Mouse (Mus musculus) ES-E14 (cell line): Measurements from ENCODE around the gene Krtap4-2. TPM values are rescaled to one million over a fixed set of nuclear protein-coding genes. Genes with fewer than 3 reads are reported as not detected.
"Not testable (repeated sequence)": the region's sequence is repeated elsewhere in the genome, so short reads cannot be mapped to it uniquely, and the experiment has no call there.

Source experiments
- DNase-seq: peaks from one replicate; pipeline ENCODE4 v3.0.0-alpha.2; 2013; ENCODE audit warnings: low read depth, low spot score
- H3K27ac ChIP-seq: 2 replicates; pipeline ENCODE4 v1.5.1; 2012; ENCODE audit warnings: low read depth, mild to moderate bottlenecking, low read length, moderate library complexity, mixed read lengths; ENCODE audit not compliant: poor library complexity, insufficient read depth, severe bottlenecking
- H3K36me3 ChIP-seq: 2 replicates; pipeline ENCODE4 v1.6.1; 2012; ENCODE audit warnings: mild to moderate bottlenecking, low read length, moderate library complexity, mixed read lengths; ENCODE audit not compliant: control insufficient read depth, poor library complexity, insufficient read depth, severe bottlenecking
- H3K4me1 ChIP-seq, 2 experiments: fragments of 150-350 bp in 1 of 2; sonication (generic) in 1 of 2; 2 replicates each; pipeline ENCODE4 v1.6.1; 2012; ENCODE audit warnings: low read length in 2 of 2, mild to moderate bottlenecking in 1 of 2, mixed read lengths in 1 of 2; ENCODE audit not compliant: control insufficient read depth in 2 of 2, insufficient read depth in 2 of 2, poor library complexity in 1 of 2
- H3K4me3 ChIP-seq, 2 experiments: fragments of 150-350 bp in 1 of 2; sonication (generic) in 1 of 2; 2 replicates each; pipeline ENCODE4 v1.5.1; 2012; ENCODE audit warnings: low read length in 2 of 2, low read depth in 1 of 2, mild to moderate bottlenecking in 1 of 2, mixed read lengths in 1 of 2; ENCODE audit not compliant: insufficient read depth in 1 of 2, poor library complexity in 1 of 2, severe bottlenecking in 1 of 2
- H3K9ac ChIP-seq: 2 replicates; pipeline ENCODE4 v1.6.1; 2012; ENCODE audit warnings: low read depth, mild to moderate bottlenecking, low read length, mixed read lengths; ENCODE audit not compliant: poor library complexity, insufficient read depth, severe bottlenecking
- H3K9me3 ChIP-seq: fragments of 150-350 bp; sonication (generic); 2 replicates; pipeline ENCODE4 v1.6.1; 2012; ENCODE audit warnings: low read depth, mild to moderate bottlenecking, low read length; ENCODE audit not compliant: control insufficient read depth, insufficient read depth
- CHD2 ChIP-seq: IDR thresholded peaks from 2 replicates; pipeline ENCODE4 v1.6.1; 2014; ENCODE audit warnings: mild to moderate bottlenecking, low read depth, low read length, inconsistent platforms
- HCFC1 ChIP-seq: IDR thresholded peaks from 2 replicates; pipeline ENCODE4 v1.6.1; 2012; ENCODE audit warnings: low read length, inconsistent platforms, borderline replicate concordance; ENCODE audit not compliant: insufficient read depth
- MAFK ChIP-seq: IDR thresholded peaks from 2 replicates; pipeline ENCODE4 v1.6.1; 2014; ENCODE audit warnings: mild to moderate bottlenecking, low read depth, low read length, inconsistent platforms; ENCODE audit not compliant: insufficient read depth
- ZC3H11A ChIP-seq: IDR thresholded peaks from 2 replicates; pipeline ENCODE4 v1.6.1; 2012; ENCODE audit warnings: low read depth, mild to moderate bottlenecking, inconsistent platforms, low read length, borderline replicate concordance
- ZNF384 ChIP-seq: IDR thresholded peaks from 2 replicates; pipeline ENCODE4 v1.6.1; 2012; ENCODE audit warnings: low read depth, low read length, inconsistent platforms
- in situ Hi-C, 2 experiments: fragments of 600-800 bp; cut with MboI; formaldehyde crosslinking; loops; one replicate each; pipeline ENCODE4 v1.15.1; 2025; ENCODE audit warnings: low sequenced_read_pairs in 2 of 2, inconsistent platforms in 1 of 2; ENCODE audit not compliant: unreplicated experiment in 2 of 2
- total RNA-seq: library from RNA; depleted of rRNA; stranded (reverse); fragments of 300-350 nt; gene quantifications from 2 replicates; pipeline ENCODE4 v1.2.3, GENCODE M21; 2012

Gene Krtap4-2
- total RNA-seq, 1 experiment, result not detected

GRCm38 (mm10) chr11:99620335-99620734 is 14.5 kb downstream of the Krtap4-2 start, which contains the start of gene Gm11562:
Gm11562 (minus strand) TSS chr11:99620435.
- in situ Hi-C loops, result no loop called here
- Histone ChIP-seq H3K9ac (no peak within 1 kb of the TSS), H3K27ac (no peak within 1 kb of the TSS), H3K9me3 (no peaks in the 10 kb centered on the region), H3K4me3 (no peak within 1 kb of the TSS), H3K36me3 (no peaks in the 10 kb centered on the region), H3K4me1 (no peaks in the 10 kb centered on the region)
- no peak for TF ChIP-seq ZNF384
- no peak for TF ChIP-seq ZC3H11A
- TF ChIP-seq MAFK, result no peak
- no peak for TF ChIP-seq CHD2
- TF ChIP-seq HCFC1, result no peak
- no peak for DNase-seq

GRCm38 (mm10) chr11:99614796-99615363 is 20.0 kb downstream of the Krtap4-2 start, which contains the start of gene Krtap2-4:
Krtap2-4 (minus strand) TSS chr11:99614846.
- no peaks in the 10 kb centered on the region for H3K36me3 ChIP-seq
- in situ Hi-C loops, result no loop called here
- no peak for TF ChIP-seq ZC3H11A
- TF ChIP-seq ZNF384, result no peak
- TF ChIP-seq HCFC1, result no peak
- TF ChIP-seq MAFK, result no peak
- no peak for TF ChIP-seq CHD2
- H3K9me3 ChIP-seq, result no peaks in the 10 kb centered on the region
- H3K9ac ChIP-seq, result no peak within 1 kb of the TSS
- H3K4me1 ChIP-seq, result no peaks in the 10 kb centered on the region
- no peak within 1 kb of the TSS for H3K27ac ChIP-seq
- DNase-seq, result no peak
- no peak within 1 kb of the TSS for H3K4me3 ChIP-seq

GRCm38 (mm10) chr11:99610089-99610488 is 24.8 kb downstream of the Krtap4-2 start, which contains the start of gene Gm11937:
Gm11937 (minus strand) TSS chr11:99610189.
- DNase-seq, H3K4me3 ChIP-seq, H3K9me3 ChIP-seq, H3K4me1 ChIP-seq, in situ Hi-C loops, H3K9ac ChIP-seq, H3K36me3 ChIP-seq, H3K27ac ChIP-seq: not testable (repeated sequence)

- DNase-seq, result no peak
- H3K27ac ChIP-seq, result no peak overlapping the region
- H3K9ac ChIP-seq, result no peak overlapping the region
- TF ChIP-seq ZC3H11A (no peak), ZNF384 (no peak), HCFC1 (no peak), MAFK (no peak), CHD2 (no peak)
- H3K4me3 ChIP-seq, result no peak overlapping the region
- H3K4me1 ChIP-seq, result no peaks in the 10 kb centered on the region
- in situ Hi-C loops, result no loop called here
- H3K9me3 ChIP-seq, result no peaks in the 10 kb centered on the region
- no peaks in the 10 kb centered on the region for H3K36me3 ChIP-seq
Measured at GRCm38 (mm10) chr11:99609126-99609525, 25.8 kb downstream of the Krtap4-2 start.

- H3K27ac ChIP-seq, H3K9me3 ChIP-seq, DNase-seq, H3K9ac ChIP-seq, H3K4me3 ChIP-seq, in situ Hi-C loops, H3K4me1 ChIP-seq, H3K36me3 ChIP-seq: not testable (repeated sequence)
Measured at GRCm38 (mm10) chr11:99603208-99603607, 31.7 kb downstream of the Krtap4-2 start, which contains the start of gene Gm11938. Gm11938 (minus strand) TSS chr11:99603308.

GRCm38 (mm10) chr11:99597742-99598141 is 37.1 kb downstream of the Krtap4-2 start, which contains the start of gene Krtap9-3:
Krtap9-3 (minus strand) TSS chr11:99598105.
- H3K9me3 ChIP-seq, H3K36me3 ChIP-seq, H3K27ac ChIP-seq, H3K4me1 ChIP-seq, H3K9ac ChIP-seq, H3K4me3 ChIP-seq, in situ Hi-C loops, DNase-seq: not testable (repeated sequence)
